ENCODE assay signal across 1 mouse cellular context in the genomic region with DNA sequence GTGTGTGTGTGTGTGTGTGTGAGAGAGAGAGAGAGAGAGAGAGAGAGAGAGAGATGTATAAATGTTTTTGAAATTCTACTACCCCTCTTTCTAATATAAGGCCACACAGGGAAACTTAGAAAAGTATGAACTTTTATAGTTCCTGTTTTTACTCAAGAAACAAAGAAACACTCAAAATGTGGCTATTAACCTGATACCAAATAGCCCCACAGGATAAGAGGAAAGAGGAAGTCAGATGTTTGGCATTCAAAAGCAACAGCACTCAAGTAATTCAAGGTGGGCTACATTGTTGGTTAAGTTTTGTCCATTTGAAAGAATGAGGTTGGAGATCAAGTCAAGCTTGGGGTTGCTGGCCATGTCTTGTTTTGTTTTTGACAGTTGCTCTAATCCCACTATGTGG.
TF ChIP-seq lines count a peak whose summit lies in the region.

No protein-coding gene starts in this region.

TF ChIP-seq in MEL, 35 proteins besides CTCF, POLR2A, EP300 and RAD21 (continued from another document):
- TF ChIP-seq ZMIZ1 (IDR thresholded peaks at IDR 0.05; ENCODE audit: low read depth, low read length) (no peak), SIN3A (IDR thresholded peaks at IDR 0.05; ENCODE audit: low read length) (peak; percentile 83), SMC3 (IDR thresholded peaks at IDR 0.05; ENCODE audit: low read depth, low read length) (no peak), GABPA (IDR thresholded peaks at IDR 0.05; ENCODE audit: low read depth, low read length) (no peak), MAFK (IDR thresholded peaks at IDR 0.05; ENCODE audit: borderline replicate concordance, low read depth, low read length) (no peak), USF1 (IDR thresholded peaks at IDR 0.05; ENCODE audit: low read depth, low read length) (no peak), JUND (IDR thresholded peaks at IDR 0.05; ENCODE audit: low read depth, low read length) (0 out of 2 replicates have a peak, but pooled peaks have one; percentile 41), MYB (IDR thresholded peaks at IDR 0.05; ENCODE audit: low read depth, low read length) (no peak), USF2 (IDR thresholded peaks at IDR 0.05; ENCODE audit: borderline replicate concordance in 1 of 2, insufficient read depth in 1 of 2, low read depth in 1 of 2, low read length in 2 of 2) (no peak), KAT2A (conservative IDR thresholded peaks at IDR 0.05; ENCODE audit: low read depth, low read length) (no peak), POLR2AphosphoS5 (IDR thresholded peaks at IDR 0.05; ENCODE audit: borderline replicate concordance, low read depth, low read length) (no peak), UBTF (IDR thresholded peaks at IDR 0.05; ENCODE audit: borderline replicate concordance, insufficient read depth, low read depth, low read length) (no peak), MYC (IDR thresholded peaks at IDR 0.05; ENCODE audit: low read depth, low read length) (peak; percentile 76; the same call in 1 of the 2 replicates), E2F4 (IDR thresholded peaks at IDR 0.05; ENCODE audit: borderline replicate concordance, low read depth, low read length) (no peak), POLR2AphosphoS2 (IDR thresholded peaks at IDR 0.05; ENCODE audit: low read length) (no peak)
TF ChIP-seq in MEL: peak in this region for 11.
